Mouse (Mus musculus) CH12.LX (cell line): Measurements from ENCODE around the gene Nsun5. TPM values are rescaled to one million over a fixed set of nuclear protein-coding genes. Genes with fewer than 3 reads are reported as not detected.

Source experiments
- DNase-seq: peaks from one replicate; pipeline ENCODE4 v3.0.0-alpha.2; 2013; ENCODE audit errors: extremely low read depth
- H3K27ac ChIP-seq: 2 replicates; pipeline ENCODE4 v1.5.1; 2012; ENCODE audit warnings: low read depth, mild to moderate bottlenecking, control low read depth, moderate library complexity; ENCODE audit not compliant: insufficient read depth
- H3K27me3 ChIP-seq: replicated peaks from 2 replicates; pipeline ENCODE3; 2012; ENCODE audit warnings: inconsistent platforms
- H3K36me3 ChIP-seq, 2 experiments: replicated peaks in 1 of 2; 2 replicates each; pipeline versions ENCODE3 to v1.6.1; 2012; ENCODE audit warnings: inconsistent platforms in 1 of 2, low read length in 1 of 2, mild to moderate bottlenecking in 1 of 2, mixed read lengths in 1 of 2, moderate library complexity in 1 of 2; ENCODE audit not compliant: control insufficient read depth in 1 of 2, insufficient read depth in 1 of 2
- H3K4me1 ChIP-seq, 2 experiments: 2 replicates each; pipeline ENCODE4 v1.6.1; 2012; ENCODE audit warnings: inconsistent platforms in 1 of 2, moderate library complexity in 1 of 2; ENCODE audit not compliant: insufficient read depth in 2 of 2, control insufficient read depth in 1 of 2
- H3K4me2 ChIP-seq: 2 replicates; pipeline ENCODE4 v1.6.1; 2012; ENCODE audit warnings: low read depth, mild to moderate bottlenecking, control low read depth; ENCODE audit not compliant: poor library complexity, insufficient read depth, severe bottlenecking
- H3K4me3 ChIP-seq, 3 experiments: fragments of 150-350 bp in 1 of 3; sonication (generic) in 1 of 3; replicated peaks in 1 of 3; 2 replicates each; pipeline versions ENCODE3 to v1.5.1; 2011 to 2012; ENCODE audit warnings: low read depth in 2 of 3, low read length in 2 of 3, mild to moderate bottlenecking in 2 of 3, moderate library complexity in 2 of 3, control low read depth in 1 of 3, improper control_type of control experiment in 1 of 3, inconsistent platforms in 1 of 3, mixed read lengths in 1 of 3; ENCODE audit not compliant: poor library complexity in 1 of 3
- H3K79me2 ChIP-seq: replicated peaks from 2 replicates; pipeline ENCODE4 v1.6.1; 2012; ENCODE audit warnings: mild to moderate bottlenecking, moderate library complexity; ENCODE audit not compliant: control insufficient read depth, poor library complexity, insufficient read depth, severe bottlenecking; ENCODE audit errors: extremely low read depth
- H3K9ac ChIP-seq: 2 replicates; pipeline ENCODE4 v1.6.1; 2012; ENCODE audit warnings: low read depth, mild to moderate bottlenecking, control low read depth, moderate library complexity; ENCODE audit not compliant: insufficient read depth
- H3K9me3 ChIP-seq: replicated peaks from 2 replicates; pipeline ENCODE3; 2012; ENCODE audit warnings: low read length, inconsistent platforms, mixed read lengths
- BHLHE40 ChIP-seq: IDR thresholded peaks from 2 replicates; pipeline ENCODE4 v1.6.1; 2011; ENCODE audit warnings: mild to moderate bottlenecking, low read depth, low read length, improper control_type of control experiment
- CHD1 ChIP-seq: IDR thresholded peaks from 2 replicates; pipeline ENCODE4 v1.6.1; 2012; ENCODE audit warnings: low read depth, low read length, improper control_type of control experiment, inconsistent platforms
- CHD2 ChIP-seq: IDR thresholded peaks from 2 replicates; pipeline ENCODE4 v1.6.1; 2011; ENCODE audit warnings: low read length, improper control_type of control experiment
- E2F4 ChIP-seq: IDR thresholded peaks from 2 replicates; pipeline ENCODE4 v1.6.1; 2011; ENCODE audit warnings: low read depth, low read length, improper control_type of control experiment; ENCODE audit not compliant: insufficient replicate concordance
- ELF1 ChIP-seq: IDR thresholded peaks from 2 replicates; pipeline ENCODE4 v1.6.1; 2014; ENCODE audit warnings: low read depth, mild to moderate bottlenecking, inconsistent platforms, low read length, improper control_type of control experiment
- EP300 ChIP-seq: IDR thresholded peaks from 2 replicates; pipeline ENCODE4 v1.6.1; 2011; ENCODE audit warnings: low read length, improper control_type of control experiment
- ETS1 ChIP-seq: conservative IDR thresholded peaks from 2 replicates; pipeline ENCODE4 v1.6.1; 2012; ENCODE audit warnings: low read depth, mild to moderate bottlenecking, inconsistent platforms, low read length, improper control_type of control experiment, moderate library complexity
- GABPA ChIP-seq: IDR thresholded peaks from 2 replicates; pipeline ENCODE4 v1.6.1; 2012; ENCODE audit warnings: low read depth, low read length, improper control_type of control experiment, inconsistent platforms; ENCODE audit not compliant: insufficient replicate concordance
- IRF4 ChIP-seq: IDR thresholded peaks from 2 replicates; pipeline ENCODE4 v1.6.1; 2014; ENCODE audit warnings: low read depth, mild to moderate bottlenecking, inconsistent platforms, low read length, improper control_type of control experiment
- JUN ChIP-seq: IDR thresholded peaks from 2 replicates; pipeline ENCODE4 v1.6.1; 2011; ENCODE audit warnings: low read depth, mild to moderate bottlenecking, low read length, improper control_type of control experiment, moderate library complexity; ENCODE audit not compliant: insufficient read depth
- KAT2A ChIP-seq: IDR thresholded peaks from 2 replicates; pipeline ENCODE4 v1.6.1; 2012; ENCODE audit warnings: low read length, improper control_type of control experiment, inconsistent platforms; ENCODE audit not compliant: insufficient replicate concordance
- MAFK ChIP-seq: IDR thresholded peaks from 2 replicates; pipeline ENCODE4 v1.6.1; 2011; ENCODE audit warnings: low read length, improper control_type of control experiment; ENCODE audit not compliant: insufficient replicate concordance
- MAX ChIP-seq: IDR thresholded peaks from 2 replicates; pipeline ENCODE4 v1.6.1; 2011; ENCODE audit warnings: low read length, improper control_type of control experiment
- MAZ ChIP-seq: IDR thresholded peaks from 2 replicates; pipeline ENCODE4 v1.6.1; 2012; ENCODE audit warnings: low read depth, mild to moderate bottlenecking, inconsistent platforms, low read length, improper control_type of control experiment, moderate library complexity
- MEF2A ChIP-seq: IDR thresholded peaks from 2 replicates; pipeline ENCODE4 v1.6.1; 2014; ENCODE audit warnings: low read depth, mild to moderate bottlenecking, inconsistent platforms, low read length, improper control_type of control experiment, borderline replicate concordance
- MYC ChIP-seq: IDR thresholded peaks from 2 replicates; pipeline ENCODE4 v1.6.1; 2011; ENCODE audit warnings: low read depth, mild to moderate bottlenecking, improper control_type of control experiment, low read length
- NELFE ChIP-seq: IDR thresholded peaks from 2 replicates; pipeline ENCODE4 v1.6.1; 2011; ENCODE audit warnings: low read depth, low read length, improper control_type of control experiment
- PAX5 ChIP-seq: IDR thresholded peaks from 2 replicates; pipeline ENCODE4 v1.6.1; 2012; ENCODE audit warnings: low read length, inconsistent platforms, mixed read lengths
- POLR2A ChIP-seq: IDR thresholded peaks from 2 replicates; pipeline ENCODE4 v1.6.1; 2011; ENCODE audit warnings: low read depth, mild to moderate bottlenecking, improper control_type of control experiment, low read length
- POLR2AphosphoS2 ChIP-seq: IDR thresholded peaks from 2 replicates; pipeline ENCODE4 v1.6.1; 2011; ENCODE audit warnings: low read depth, low read length, improper control_type of control experiment
- TCF12 ChIP-seq: IDR thresholded peaks from 2 replicates; pipeline ENCODE4 v1.6.1; 2014; ENCODE audit warnings: low read depth, mild to moderate bottlenecking, inconsistent platforms, low read length, improper control_type of control experiment
- UBTF ChIP-seq: IDR thresholded peaks from 2 replicates; pipeline ENCODE4 v1.6.1; 2012; ENCODE audit warnings: low read depth, mild to moderate bottlenecking, inconsistent platforms, low read length, improper control_type of control experiment, moderate library complexity
- USF1 ChIP-seq: IDR thresholded peaks from 2 replicates; pipeline ENCODE4 v1.6.1; 2014; ENCODE audit warnings: low read depth, mild to moderate bottlenecking, inconsistent platforms, low read length, improper control_type of control experiment
- USF2 ChIP-seq: conservative IDR thresholded peaks from 2 replicates; pipeline ENCODE4 v1.6.1; 2011; ENCODE audit warnings: low read depth, low read length, improper control_type of control experiment
- ZC3H11A ChIP-seq: IDR thresholded peaks from 2 replicates; pipeline ENCODE4 v1.6.1; 2012; ENCODE audit warnings: low read depth, mild to moderate bottlenecking, inconsistent platforms, low read length, improper control_type of control experiment
- ZKSCAN1 ChIP-seq: IDR thresholded peaks from 2 replicates; pipeline ENCODE4 v1.6.1; 2012; ENCODE audit warnings: low read depth, inconsistent platforms, low read length, improper control_type of control experiment, borderline replicate concordance
- ZMIZ1 ChIP-seq: IDR thresholded peaks from 2 replicates; pipeline ENCODE4 v1.6.1; 2012; ENCODE audit warnings: low read depth, mild to moderate bottlenecking, inconsistent platforms, low read length, improper control_type of control experiment
- ZNF384 ChIP-seq: IDR thresholded peaks from 2 replicates; pipeline ENCODE4 v1.6.1; 2012; ENCODE audit warnings: low read depth, low read length, improper control_type of control experiment, inconsistent platforms
- dilution Hi-C: fragments of 300-500 bp; cut with MboI; formaldehyde crosslinking; loops from 2 replicates; pipeline ENCODE4 v1.14.3; 2020; ENCODE audit warnings: low sequenced_read_pairs; ENCODE audit not compliant: extremely low pct_unique_long_range_greater_than_20kb, extremely low pct_ligation_motif_present
- in situ Hi-C: fragments of 300-500 bp; cut with MboI; formaldehyde crosslinking; loops from 3 replicates; pipeline ENCODE4 v1.14.3; 2019; ENCODE audit warnings: low sequenced_read_pairs, low pct_ligation_motif_present, low pct_unique_long_range_greater_than_20kb, mixed read lengths
- polyA plus RNA-seq: library from polyadenylated mRNA; unstranded; fragments of >175 nt; gene quantifications from 2 replicates; pipeline ENCODE4 v1.2.1, GENCODE M21; 2012; ENCODE audit warnings: low read depth; ENCODE audit not compliant: insufficient read length
- total RNA-seq, 2 experiments: library from RNA; depleted of rRNA; stranded (reverse); fragments of 300-350 nt in 1 of 2; fragments of >200 nt in 1 of 2; gene quantifications; 2 replicates each; pipeline ENCODE4 v1.2.3; 2012 to 2014

The Nsun5 gene
- total and polyA plus RNA-seq, 3 experiments, result 27.6 to 36.6 (median 30.9) TPM

GRCm38 (mm10) chr5:135383771-135384170 is 14.0 kb downstream of the Nsun5 start:
- TF ChIP-seq MEF2A, result no peak
- no peak for TF ChIP-seq MYC
- no peak for TF ChIP-seq CHD1
- TF ChIP-seq BHLHE40, result no peak
- no peak for TF ChIP-seq E2F4
- no peak for TF ChIP-seq USF1
- no peak for TF ChIP-seq CHD2
- TF ChIP-seq ETS1, result no peak
- TF ChIP-seq NELFE, result no peak
- no peak for TF ChIP-seq MAFK
- TF ChIP-seq EP300, result no peak
- TF ChIP-seq KAT2A, result no peak
- TF ChIP-seq UBTF, result no peak
- no peak for TF ChIP-seq ELF1
- TF ChIP-seq USF2, result no peak
- no peak for TF ChIP-seq ZKSCAN1
- no peak for TF ChIP-seq POLR2AphosphoS2
- no peak for TF ChIP-seq TCF12
- TF ChIP-seq IRF4, result no peak
- TF ChIP-seq, all 38 proteins: peak for 0
- no peak for DNase-seq
- dilution Hi-C loops (no loop called here), in situ Hi-C loops (no loop called here)
- no peak overlapping the region for H3K4me2 ChIP-seq
- H3K79me2 ChIP-seq, result no peaks in the 10 kb centered on the region
- H3K4me3 ChIP-seq, result no peak overlapping the region
- H3K9me3 ChIP-seq, result no peaks in the 10 kb centered on the region
- H3K4me1 ChIP-seq, result no peaks in the 10 kb centered on the region
- peaks cover 85 to 94% of the 10 kb centered on the region in 2 experiments for H3K36me3 ChIP-seq
- no peaks in the 10 kb centered on the region for H3K27me3 ChIP-seq
- H3K9ac ChIP-seq, result no peak overlapping the region
- H3K27ac ChIP-seq, result no peak overlapping the region

- in situ Hi-C loops, result no loop called here
- Histone ChIP-seq H3K79me2 (peaks cover 28% of the 10 kb centered on the region), H3K4me3 (peak within 1 kb of the TSS; percentile 74 to 95 (median 78)), H3K27me3 (peaks cover 3% of the 10 kb centered on the region), H3K9me3 (no peaks in the 10 kb centered on the region), H3K27ac (no peak within 1 kb of the TSS; the same call in 1 of the 2 replicates), H3K36me3 (peaks cover 26 to 30% of the 10 kb centered on the region in 2 experiments), H3K4me2 (peak within 1 kb of the TSS; percentile 77), H3K9ac (peak within 1 kb of the TSS; percentile 68), H3K4me1 (peaks cover 0 to 21% of the 10 kb centered on the region in 2 experiments; a peak in 3 of 4 replicates)
- DNase-seq, result peak; percentile 82
- dilution Hi-C loops, result no loop called here
- TF ChIP-seq MAZ, result no peak
- TF ChIP-seq CHD1, result no peak
- TF ChIP-seq UBTF, result no peak
- TF ChIP-seq MAX, result peak; percentile 99
- TF ChIP-seq EP300, result no peak
- no peak for TF ChIP-seq MAFK
- TF ChIP-seq KAT2A, result peak; percentile 76; the same call in 1 of the 2 replicates
- TF ChIP-seq MYC, result peak; percentile 95
- peak; percentile 71; the same call in 1 of the 2 replicates for TF ChIP-seq ZMIZ1
- TF ChIP-seq ZC3H11A, result no peak
- TF ChIP-seq JUN, result no peak
- no peak for TF ChIP-seq ZKSCAN1
- TF ChIP-seq ZNF384, result peak; percentile 42; the same call in 1 of the 2 replicates
- TF ChIP-seq ETS1, result peak; percentile 19; the same call in 1 of the 2 replicates
- no peak for TF ChIP-seq CHD2
- TF ChIP-seq E2F4, result peak; percentile 80; the same call in 1 of the 2 replicates
- peak; percentile 79 for TF ChIP-seq ELF1
- TF ChIP-seq PAX5, result no peak
- no peak for TF ChIP-seq POLR2AphosphoS2
- peak; percentile 94 for TF ChIP-seq POLR2A
- TF ChIP-seq GABPA, result no peak
- TF ChIP-seq MEF2A, result peak; percentile 66; the same call in 1 of the 2 replicates
Observed at GRCm38 (mm10) chr5:135394004-135394823, 24.5 kb downstream of the Nsun5 start, which contains the start of gene Pom121. Gene Pom121, minus strand, starts transcription at chr5:135394546.
